Mouse (Mus musculus): ENCODE data around the gene Wnt6.

The Wnt6 gene

GRCm38 (mm10) chr1:74771845-74771930 is at the start of gene Wnt6:
TSS of gene Wnt6 (plus strand) at chr1:74771892.
- no peak for DNase-seq (ENCODE audit: low spot score in 2 of 2)

- no peak for DNase-seq (ENCODE audit: low spot score in 2 of 2)
Observed at GRCm38 (mm10) chr1:74723748-74724147, 47.9 kb upstream of the Wnt6 start.

GRCm38 (mm10) chr1:74726114-74726513 is 45.6 kb upstream of the Wnt6 start:
- DNase-seq (ENCODE audit: low spot score in 2 of 2), result no peak

- no peak for DNase-seq (ENCODE audit: low spot score in 2 of 2)
Observed at GRCm38 (mm10) chr1:74726674-74727073, 45.0 kb upstream of the Wnt6 start.

- no peak for DNase-seq (ENCODE audit: low spot score in 2 of 2)
Observed at GRCm38 (mm10) chr1:74728446-74728845, 43.2 kb upstream of the Wnt6 start.

- no peak for DNase-seq (ENCODE audit: low spot score in 2 of 2)
Observed at GRCm38 (mm10) chr1:74736977-74737376, 34.7 kb upstream of the Wnt6 start.

- no peak for DNase-seq (ENCODE audit: low spot score in 2 of 2)
Observed at GRCm38 (mm10) chr1:74737500-74737899, 34.2 kb upstream of the Wnt6 start.

- DNase-seq (ENCODE audit: low spot score in 2 of 2), result no peak
Observed at GRCm38 (mm10) chr1:74740846-74741245, 30.8 kb upstream of the Wnt6 start.

- no peak for DNase-seq (ENCODE audit: low spot score in 2 of 2)
Observed at GRCm38 (mm10) chr1:74747335-74747734, 24.4 kb upstream of the Wnt6 start.

- peak in 1 of 2 experiments; percentile 57 for DNase-seq (ENCODE audit: low spot score in 2 of 2)
Observed at GRCm38 (mm10) chr1:74748643-74749271, 22.9 kb upstream of the Wnt6 start, which contains the start of gene Prkag3. TSS of gene Prkag3 (minus strand) at chr1:74749221.

- peak; percentile 43 to 57 for DNase-seq (ENCODE audit: low spot score in 2 of 2)
Observed at GRCm38 (mm10) chr1:74749301-74749700, 22.4 kb upstream of the Wnt6 start.

GRCm38 (mm10) chr1:74750683-74751082 is 21.0 kb upstream of the Wnt6 start:
- DNase-seq (ENCODE audit: low spot score in 2 of 2), result no peak

GRCm38 (mm10) chr1:74752150-74752549 is 19.5 kb upstream of the Wnt6 start:
- DNase-seq (ENCODE audit: low spot score in 2 of 2), result no peak

- DNase-seq (ENCODE audit: low spot score in 2 of 2), result no peak
Observed at GRCm38 (mm10) chr1:74752833-74753232, 18.9 kb upstream of the Wnt6 start.

- no peak for DNase-seq (ENCODE audit: low spot score in 2 of 2)
Observed at GRCm38 (mm10) chr1:74753266-74753974, 18.3 kb upstream of the Wnt6 start.

- no peak for DNase-seq (ENCODE audit: low spot score in 2 of 2)
Observed at GRCm38 (mm10) chr1:74754175-74754785, 17.4 kb upstream of the Wnt6 start.

- peak in 1 of 2 experiments; percentile 51 for DNase-seq (ENCODE audit: low spot score in 2 of 2)
Observed at GRCm38 (mm10) chr1:74759773-74760172, 11.9 kb upstream of the Wnt6 start.

GRCm38 (mm10) chr1:74763081-74763480 is 8.6 kb upstream of the Wnt6 start:
- DNase-seq (ENCODE audit: low spot score in 2 of 2), result peak; percentile 67 to 74

GRCm38 (mm10) chr1:74770727-74771466 is 795 bp upstream of the Wnt6 start:
- no peak for DNase-seq (ENCODE audit: low spot score in 2 of 2)

GRCm38 (mm10) chr1:74771467-74771844 is 236 bp upstream of the Wnt6 start:
- no peak for DNase-seq (ENCODE audit: low spot score in 2 of 2)

GRCm38 (mm10) chr1:74771931-74772620 is 384 bp downstream of the Wnt6 start:
- DNase-seq (ENCODE audit: low spot score in 2 of 2), result no peak

GRCm38 (mm10) chr1:74773136-74773535 is 1.4 kb downstream of the Wnt6 start:
- peak; percentile 79 to 85 for DNase-seq (ENCODE audit: low spot score in 2 of 2)

All from urinary bladder, postnatal 36 days (tissue).